Mouse (Mus musculus) megakaryocyte progenitor cell, adult 5-6 weeks (primary cell): Measurements from ENCODE around the gene Scgb3a1. TPM values are rescaled to one million over a fixed set of nuclear protein-coding genes. Genes with fewer than 3 reads are reported as not detected.

Experiments
- ATAC-seq: replicated peaks from 2 replicates; pipeline ENCODE4 v1.8.0; 2016; ENCODE audit warnings: mild to moderate bottlenecking, moderate TSS enrichment, inconsistent platforms; ENCODE audit not compliant: poor library complexity
- total RNA-seq, 2 experiments: library from RNA; stranded (forward) in 1 of 2; stranded (reverse) in 1 of 2; fragments of 157-497, 149-512 nt in 1 of 2; fragments of 200-1000 nt in 1 of 2; gene quantifications; 2 replicates each; pipeline versions ENCODE4 v1.2.3 to v1.2.4; 2015 to 2017

The Scgb3a1 gene
- total RNA-seq (2015) = not detected in 2 replicates
- not detected in 2 replicates for total RNA-seq (2017)

- ATAC-seq = no peak
These were observed at the start of gene Scgb3a1 for GRCm38 (mm10) chr11:49663310-49663709. TSS of gene Scgb3a1 (plus strand) at chr11:49663610.

GRCm38 (mm10) chr11:49615856-49616725, 47.3 kb upstream of the Scgb3a1 start:
- no peak for ATAC-seq

- no peak for ATAC-seq
These were observed 44.9 kb upstream of the Scgb3a1 start for GRCm38 (mm10) chr11:49618476-49618875.

- ATAC-seq = no peak
These were observed 41.5 kb upstream of the Scgb3a1 start for GRCm38 (mm10) chr11:49621953-49622352.

GRCm38 (mm10) chr11:49624156-49624555, 39.3 kb upstream of the Scgb3a1 start:
- ATAC-seq = no peak

- ATAC-seq = no peak
These were observed 37.5 kb upstream of the Scgb3a1 start for GRCm38 (mm10) chr11:49625863-49626262.

GRCm38 (mm10) chr11:49626748-49627147, 36.7 kb upstream of the Scgb3a1 start:
- no peak for ATAC-seq

GRCm38 (mm10) chr11:49631154-49631553, 32.3 kb upstream of the Scgb3a1 start:
- ATAC-seq = peak; percentile 70

- no peak for ATAC-seq
These were observed 31.2 kb upstream of the Scgb3a1 start for GRCm38 (mm10) chr11:49632256-49632655.

GRCm38 (mm10) chr11:49634101-49634500, 29.3 kb upstream of the Scgb3a1 start:
- ATAC-seq = no peak

- ATAC-seq = no peak
These were observed 27.7 kb upstream of the Scgb3a1 start for GRCm38 (mm10) chr11:49635671-49636070.

GRCm38 (mm10) chr11:49636449-49636848, 27.0 kb upstream of the Scgb3a1 start:
- peak; percentile 58; the same call in 1 of the 2 replicates for ATAC-seq

- ATAC-seq = no peak
These were observed 17.7 kb upstream of the Scgb3a1 start for GRCm38 (mm10) chr11:49645677-49646076.

- peak; percentile 30; the same call in 1 of the 2 replicates for ATAC-seq
These were observed 13.1 kb upstream of the Scgb3a1 start for GRCm38 (mm10) chr11:49650113-49650993.

GRCm38 (mm10) chr11:49650994-49651761, 12.2 kb upstream of the Scgb3a1 start:
- peak; percentile 81 for ATAC-seq

GRCm38 (mm10) chr11:49651762-49652322, 11.6 kb upstream of the Scgb3a1 start:
- ATAC-seq = peak; percentile 40; the same call in 1 of the 2 replicates

GRCm38 (mm10) chr11:49652401-49653078, 10.9 kb upstream of the Scgb3a1 start:
- peak; percentile 75 for ATAC-seq

GRCm38 (mm10) chr11:49653079-49653408, 10.4 kb upstream of the Scgb3a1 start:
- peak; percentile 10; the same call in 1 of the 2 replicates for ATAC-seq

- ATAC-seq = no peak
These were observed 8.8 kb upstream of the Scgb3a1 start for GRCm38 (mm10) chr11:49654651-49655050.

GRCm38 (mm10) chr11:49655501-49655900, 7.9 kb upstream of the Scgb3a1 start:
- no peak for ATAC-seq
